Mouse (Mus musculus) frontal cortex, adult (tissue): ENCODE data around the gene Fbxo33.
A peak's percentile ranks its signal among the peaks of the same experiment; 100 is the strongest.

Source experiments
- ATAC-seq: cut with Nextera tagmentation; 2 replicates; pipeline ENCODE4 v1.9.2; 2017; ENCODE audit warnings: mild to moderate bottlenecking, moderate library complexity, mixed read lengths; ENCODE audit not compliant: low TSS enrichment

Fbxo33 gene

DNA sequence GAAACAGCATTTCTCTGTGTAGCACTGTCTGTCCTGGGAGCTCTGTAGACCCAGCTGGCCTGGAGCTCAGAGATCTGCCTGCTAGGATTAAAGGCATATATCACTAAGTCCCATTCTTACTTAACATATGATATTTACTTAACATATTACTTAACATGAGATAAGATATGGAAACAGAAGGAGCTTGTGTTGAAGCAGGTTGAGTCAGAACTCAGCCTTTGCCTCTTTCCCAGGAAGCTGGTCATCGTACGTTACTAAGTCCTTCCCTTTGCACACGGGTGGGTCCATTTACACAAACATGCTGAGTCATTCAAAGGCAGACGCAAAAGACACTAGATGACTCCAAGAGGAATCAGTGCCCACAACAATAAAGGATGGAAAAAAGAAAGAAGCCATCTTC, 20.8 kb downstream of the Fbxo33 start:
- no peak for ATAC-seq

DNA sequence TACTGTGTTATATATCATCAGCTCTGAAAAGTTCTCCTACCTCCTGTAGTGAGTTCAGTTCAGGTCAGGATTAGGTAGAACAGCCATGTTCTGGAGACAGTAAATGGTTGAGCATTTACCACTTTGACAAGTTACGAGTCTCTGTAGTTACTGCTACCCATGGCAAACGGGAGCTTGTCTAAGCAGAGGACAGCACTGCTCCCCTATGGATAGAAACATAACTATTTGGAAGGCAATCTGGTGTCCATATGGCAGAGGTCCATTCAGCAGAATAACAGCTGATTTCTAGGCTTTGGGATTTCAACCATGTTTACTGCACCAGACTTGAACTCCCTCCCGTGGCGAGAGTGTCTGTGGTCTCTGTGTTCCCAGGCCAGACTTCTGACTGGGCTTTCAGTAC, 23.6 kb downstream of the Fbxo33 start:
- peak; percentile 65 for ATAC-seq

DNA sequence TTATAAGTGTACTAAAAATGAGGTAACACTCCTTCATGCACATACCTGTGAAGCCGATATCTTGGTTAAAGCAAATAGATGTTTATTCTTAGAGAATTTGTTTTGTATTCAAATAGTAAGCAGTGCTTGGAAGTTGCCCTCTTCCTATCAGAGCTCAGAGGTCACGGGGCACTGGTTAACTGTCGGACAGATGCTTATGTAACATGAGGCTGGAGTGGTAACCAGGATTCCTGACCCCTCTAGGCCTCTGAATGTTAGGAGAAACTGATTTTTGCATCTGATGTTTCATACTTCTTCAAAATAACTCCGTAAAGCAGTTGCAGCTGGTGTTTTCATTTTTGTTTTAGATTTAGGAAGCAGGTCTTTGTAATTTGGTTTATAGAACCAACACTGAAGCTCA, 24.5 kb downstream of the Fbxo33 start:
- ATAC-seq, result no peak

DNA sequence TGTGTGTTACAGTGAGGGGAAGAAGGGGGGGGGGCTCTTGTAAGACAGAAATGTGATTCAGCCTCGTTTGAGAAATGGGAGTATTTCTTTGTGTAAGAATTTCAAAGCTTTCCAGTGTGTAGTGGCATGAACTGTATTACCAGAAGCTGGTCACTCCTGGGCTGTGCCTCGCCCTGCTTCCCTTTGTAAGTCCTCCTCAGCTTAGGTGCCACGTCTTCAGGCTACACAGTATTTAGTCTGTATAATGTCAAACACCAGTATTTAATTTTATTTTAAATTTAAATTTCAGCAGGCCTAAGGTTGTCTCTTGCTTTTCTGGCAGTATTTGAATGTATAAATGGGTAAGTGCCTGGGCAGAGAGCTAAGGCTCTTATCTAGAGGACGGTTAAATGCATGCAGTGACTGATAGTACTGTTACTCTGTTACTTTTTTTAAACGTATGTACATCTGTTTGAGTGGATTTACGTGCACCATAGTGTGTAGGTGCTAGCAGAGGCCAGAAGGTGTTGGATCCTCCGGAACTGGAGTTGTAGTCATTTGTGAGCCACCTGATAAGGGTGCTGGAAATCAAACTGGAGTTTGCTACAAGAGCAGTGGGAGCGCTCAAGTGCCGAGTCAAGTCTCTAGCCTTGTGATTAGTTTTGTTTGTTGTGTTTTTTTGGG, 25.1 kb downstream of the Fbxo33 start:
- ATAC-seq, result 0 out of 2 replicates have a peak, but pooled peaks have one; percentile 21

GRCm38 (mm10) chr12:59193637-59194036, 25.9 kb downstream of the Fbxo33 start:
- no peak for ATAC-seq

GRCm38 (mm10) chr12:59188086-59188682, 31.3 kb downstream of the Fbxo33 start:
- peak; percentile 88 for ATAC-seq

DNA sequence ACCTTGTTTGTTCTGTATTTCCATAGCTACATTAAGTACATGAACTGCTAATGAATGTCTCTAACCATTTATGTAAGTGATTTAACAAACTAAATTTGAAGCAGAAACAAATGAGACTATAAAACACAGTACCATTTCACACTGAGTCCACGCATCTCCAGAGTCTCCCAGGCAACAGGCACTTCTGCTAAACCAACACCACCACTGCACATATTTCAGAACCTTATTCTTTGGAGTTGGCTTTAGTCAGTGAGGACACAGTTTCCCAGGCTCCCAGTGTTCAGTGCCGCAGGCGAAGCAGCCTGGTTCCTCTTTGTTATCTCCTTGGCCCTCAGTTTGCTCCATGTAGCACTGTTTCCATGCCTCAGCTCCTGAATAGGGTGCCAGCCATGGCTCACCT, 41.7 kb downstream of the Fbxo33 start:
- ATAC-seq, result peak; percentile 94

DNA sequence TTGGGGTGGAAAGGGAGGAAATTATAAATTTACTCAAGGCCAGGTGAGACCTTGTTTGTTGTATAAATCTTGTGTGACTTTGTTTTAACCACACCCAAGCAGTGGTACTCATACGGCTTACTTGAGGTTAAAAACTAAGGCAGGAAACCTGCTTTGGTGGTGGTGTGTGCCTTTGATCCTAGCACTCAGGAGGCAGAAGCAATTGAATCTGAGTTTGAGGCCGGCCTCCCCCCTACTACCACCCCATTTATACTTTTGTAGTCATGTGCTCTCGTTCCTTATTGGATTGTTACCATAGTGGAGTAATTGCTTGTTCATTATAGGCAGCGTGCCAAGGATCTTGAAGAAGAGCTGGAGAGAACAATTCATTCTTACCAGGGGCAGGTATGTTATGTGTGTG, 49.6 kb downstream of the Fbxo33 start:
- no peak for ATAC-seq

GRCm38 (mm10) chr12:59166557-59166956, 53.0 kb downstream of the Fbxo33 start:
- ATAC-seq, result no peak

DNA sequence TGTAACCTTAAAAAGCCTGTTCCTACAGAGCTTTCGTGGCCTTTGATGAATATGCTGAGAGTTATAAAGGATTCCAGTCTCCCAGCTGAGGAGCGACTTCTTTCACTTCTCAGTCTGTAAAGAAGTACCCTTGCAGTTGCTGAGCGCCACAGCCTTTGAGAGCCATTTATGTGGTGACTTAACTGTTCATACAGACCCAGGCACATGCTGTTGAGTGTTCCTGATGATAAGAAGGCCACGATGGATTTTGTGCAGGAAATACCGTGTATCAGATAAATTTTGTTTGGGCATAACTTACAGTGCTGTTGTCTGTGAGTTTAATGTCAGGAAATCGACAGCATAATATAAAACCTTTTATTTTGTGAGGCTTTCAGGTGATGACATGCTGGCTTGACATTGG, 55.0 kb downstream of the Fbxo33 start:
- no peak for ATAC-seq

GRCm38 (mm10) chr12:59162797-59163196, 56.7 kb downstream of the Fbxo33 start:
- no peak for ATAC-seq

DNA sequence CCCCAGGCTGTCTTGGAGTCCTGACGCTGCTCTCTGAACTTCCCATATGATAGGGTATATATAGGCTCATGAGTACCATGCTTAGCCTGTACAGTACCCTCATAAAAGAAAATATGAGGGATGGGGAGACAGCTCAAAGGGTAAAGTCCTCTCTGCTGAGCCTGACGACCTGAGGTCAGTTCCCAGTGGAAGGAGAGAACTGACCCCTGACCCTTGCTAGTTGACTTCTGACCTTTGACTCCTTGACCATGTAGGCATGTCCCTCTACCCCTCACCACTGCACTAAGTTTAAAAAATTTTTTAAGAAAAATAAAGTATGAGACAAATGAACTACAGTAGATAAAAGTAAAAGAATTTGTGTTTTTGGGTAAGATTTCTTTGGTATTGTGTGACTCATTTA, 58.4 kb downstream of the Fbxo33 start:
- no peak for ATAC-seq
